Mouse (Mus musculus) cortical plate, adult 2 months (tissue): ENCODE results near the gene Wnk1.

Experiments
- CTCF ChIP-seq: fragments of 200-500 bp; IDR thresholded peaks from 2 replicates; pipeline ENCODE4 v1.5.1; 2011; ENCODE audit warnings: mild to moderate bottlenecking, control low read depth, low read length; ENCODE audit not compliant: insufficient read depth; ENCODE audit errors: extremely low read depth
- POLR2A ChIP-seq: fragments of 200-500 bp; IDR thresholded peaks from 2 replicates; pipeline ENCODE4 v1.6.1; 2011; ENCODE audit warnings: mild to moderate bottlenecking, low read length, control low read depth; ENCODE audit not compliant: insufficient read depth; ENCODE audit errors: extremely low read depth

- no peak for TF ChIP-seq CTCF
- TF ChIP-seq POLR2A: no peak
Measured at GRCm38 (mm10) chr6:120083442-120083841, 45.0 kb upstream of the Wnk1 start.
